Mouse (Mus musculus) embryonic facial prominence, embryonic 11.5 days (tissue): Measurements from ENCODE around the gene Gm7361. TPM values are rescaled to one million over a fixed set of nuclear protein-coding genes. Genes with fewer than 3 reads are reported as not detected.

Experiments used
- ATAC-seq: fragments of 200-750 bp; cut with Nextera tagmentation; replicated peaks from 2 replicates; pipeline ENCODE4 v1.8.0; 2017; ENCODE audit warnings: low read depth; ENCODE audit not compliant: insufficient number of reproducible peaks, low FRiP score, low TSS enrichment
- DNase-seq: peaks from one replicate; pipeline ENCODE4 v3.0.0-alpha.2; 2015; ENCODE audit warnings: low spot score
- H3K27ac ChIP-seq: fragments of 300-500 bp; sonication (generic); replicated peaks from 2 replicates; pipeline ENCODE4 v1.5.1; 2014; ENCODE audit warnings: mild to moderate bottlenecking, low read depth, low read length, control low read depth
- H3K27me3 ChIP-seq: fragments of 300-500 bp; sonication (generic); 2 replicates; pipeline ENCODE4 v1.6.1; 2014; ENCODE audit warnings: mild to moderate bottlenecking, low read length, moderate library complexity, mixed read lengths; ENCODE audit not compliant: control insufficient read depth, insufficient read depth
- H3K36me3 ChIP-seq: fragments of 300-500 bp; sonication (generic); replicated peaks from 2 replicates; pipeline ENCODE4 v1.6.1; 2014; ENCODE audit warnings: low read depth, mild to moderate bottlenecking, low read length, moderate library complexity, mixed read lengths; ENCODE audit not compliant: control insufficient read depth, insufficient read depth
- H3K4me1 ChIP-seq: fragments of 300-500 bp; sonication (generic); 2 replicates; pipeline ENCODE4 v1.6.1; 2014; ENCODE audit warnings: low read length, mixed read lengths; ENCODE audit not compliant: control insufficient read depth, insufficient read depth
- H3K4me2 ChIP-seq: fragments of 300-500 bp; sonication (generic); 2 replicates; pipeline ENCODE4 v1.6.1; 2014; ENCODE audit warnings: low read depth, mild to moderate bottlenecking, control low read depth, low read length, moderate library complexity
- H3K4me3 ChIP-seq: fragments of 300-500 bp; sonication (generic); 2 replicates; pipeline ENCODE4 v1.5.1; 2014; ENCODE audit warnings: low read depth, low read length, control low read depth
- H3K9ac ChIP-seq: fragments of 300-500 bp; sonication (generic); replicated peaks from 2 replicates; pipeline ENCODE4 v1.6.1; 2014; ENCODE audit warnings: mild to moderate bottlenecking, control low read depth, low read length
- H3K9me3 ChIP-seq: fragments of 300-500 bp; sonication (generic); replicated peaks from 2 replicates; pipeline ENCODE4 v1.6.1; 2016; ENCODE audit warnings: mild to moderate bottlenecking, low read length, inconsistent platforms, mixed read lengths; ENCODE audit not compliant: control insufficient read depth
- WGBS: fragments of 180-500 bp; shearing (Covaris S2); extraction: QIAGEN DNeasy Blood & Tissue Kit; methylation state at CpG from one replicate; pipeline ENCODE4 v1.1.7; 2014; 5-methylcytosine and 5-hydroxymethylcytosine counted together
- polyA plus RNA-seq: library from polyadenylated mRNA; unstranded; fragments of >200 nt; fragmentation: Nextera tagmentation; extraction: Ambion mirVana; gene quantifications from 2 replicates; pipeline ENCODE4 v1.2.1, GENCODE M21; 2014

Gene Gm7361
- polyA plus RNA-seq, 1 experiment from 2014 or later, result not detected

GRCm38 (mm10) chr5:26291621-26292020, 34.1 kb downstream of the Gm7361 start:
- H3K4me3 ChIP-seq, result no peak overlapping the region

DNA sequence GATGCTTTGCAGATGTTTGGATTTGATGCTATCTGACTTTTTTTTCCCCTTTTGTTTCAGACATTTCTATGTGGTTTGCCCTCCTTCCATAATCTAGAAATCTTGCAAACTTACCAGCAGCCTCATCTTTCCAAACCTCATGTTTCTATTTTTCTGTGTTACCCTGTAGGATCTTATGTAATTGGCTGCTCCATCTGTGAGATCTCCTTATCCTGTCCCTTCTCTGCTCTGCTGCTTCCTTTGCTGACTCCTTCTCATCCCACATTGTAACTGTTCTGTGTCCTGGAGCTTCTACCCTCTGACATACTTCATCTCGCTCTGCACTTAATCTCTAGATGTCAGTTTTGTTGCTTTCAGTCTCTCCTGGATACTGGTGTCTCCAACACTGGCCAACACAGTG, 35.8 kb downstream of the Gm7361 start:
- Histone ChIP-seq H3K27ac (no peak overlapping the region), H3K27me3 (no peaks in the 10 kb centered on the region)
- WGBS, result 76% methylated on average over 1 of the region's 1 CpGs

More at GRCm38 (mm10) chr5:26291621-26292020, 34.1 kb downstream of the Gm7361 start:
- H3K27ac ChIP-seq, result no peak overlapping the region
- H3K27me3 ChIP-seq, result no peaks in the 10 kb centered on the region
- H3K9ac ChIP-seq, result no peak overlapping the region
- no peak overlapping the region for H3K4me2 ChIP-seq
- WGBS, result 78% methylated on average over 1 of the region's 1 CpGs
- no peak for ATAC-seq
- DNase-seq, result no peak
- no peaks in the 10 kb centered on the region for H3K4me1 ChIP-seq
- H3K9me3 ChIP-seq, result no peaks in the 10 kb centered on the region
- no peaks in the 10 kb centered on the region for H3K36me3 ChIP-seq

More for the DNA sequence above, 35.8 kb downstream of the Gm7361 start:
- Histone ChIP-seq H3K9me3 (no peaks in the 10 kb centered on the region), H3K36me3 (no peaks in the 10 kb centered on the region), H3K4me2 (no peak overlapping the region), H3K4me3 (no peak overlapping the region), H3K4me1 (no peaks in the 10 kb centered on the region), H3K9ac (no peak overlapping the region)
- no peak for ATAC-seq
- DNase-seq, result no peak

Other genes starting within 250 kb of the Gm7361 start
- gene Gm5862, start 234.8 kb upstream of the Gm7361 start, polyA plus RNA-seq, result not detected in 2 replicates
- gene Speer4a, start 218.1 kb upstream of the Gm7361 start, polyA plus RNA-seq, result not detected in 2 replicates
- gene Gm7347, start 199.1 kb upstream of the Gm7361 start, polyA plus RNA-seq, result not detected in 2 replicates
- gene Gm10471, start 168.4 kb upstream of the Gm7361 start, polyA plus RNA-seq, result not detected in 2 replicates
- gene 5031410I06Rik, start 152.3 kb upstream of the Gm7361 start, polyA plus RNA-seq, result not detected in 2 replicates
- gene Gm10220, start 136.3 kb upstream of the Gm7361 start, polyA plus RNA-seq, result not detected in 2 replicates